Mouse (Mus musculus) kidney, adult 18-20 months (tissue): ENCODE data around the gene Tnnc2.

Experiments used
- DNase-seq: peaks from one replicate; pipeline ENCODE4 v3.0.0; 2021

The Tnnc2 gene

GRCm38 (mm10) chr2:164733259-164733658, 46.5 kb downstream of the Tnnc2 start:
- DNase-seq, result no peak

GRCm38 (mm10) chr2:164731719-164732118, 48.0 kb downstream of the Tnnc2 start:
- no peak for DNase-seq
